Mouse (Mus musculus) lung, embryonic 16.5 days (tissue): ENCODE data around the gene Fanca. TPM values are rescaled to one million over a fixed set of nuclear protein-coding genes. Genes with fewer than 3 reads are reported as not detected.
"Not testable (repeated sequence)": the region's sequence is repeated elsewhere in the genome, so short reads cannot be mapped to it uniquely, and the experiment has no call there.

Source experiments
- ATAC-seq: fragments of 200-750 bp; cut with Nextera tagmentation; 2 replicates; pipeline ENCODE4 v1.8.0; 2017; ENCODE audit warnings: low read depth, mild to moderate bottlenecking, moderate library complexity
- H3K27ac ChIP-seq: fragments of 300-500 bp; sonication (generic); 2 replicates; pipeline ENCODE4 v1.5.1; 2014; ENCODE audit warnings: mild to moderate bottlenecking, control low read depth, low read length
- H3K27me3 ChIP-seq: fragments of 300-500 bp; sonication (generic); 2 replicates; pipeline ENCODE4 v1.6.1; 2014; ENCODE audit warnings: low read depth, low read length, mixed read lengths; ENCODE audit not compliant: control insufficient read depth, insufficient read depth
- H3K36me3 ChIP-seq: fragments of 300-500 bp; sonication (generic); 2 replicates; pipeline ENCODE4 v1.6.1; 2014; ENCODE audit warnings: low read length; ENCODE audit not compliant: control insufficient read depth, insufficient read depth
- H3K4me1 ChIP-seq: fragments of 300-500 bp; sonication (generic); replicated peaks from 2 replicates; pipeline ENCODE4 v1.6.1; 2014; ENCODE audit warnings: low read length, mixed read lengths; ENCODE audit not compliant: control insufficient read depth, insufficient read depth
- H3K4me2 ChIP-seq: fragments of 300-500 bp; sonication (generic); 2 replicates; pipeline ENCODE4 v1.6.1; 2014; ENCODE audit warnings: low read depth, low read length, control low read depth
- H3K4me3 ChIP-seq: fragments of 300-500 bp; sonication (generic); 2 replicates; pipeline ENCODE4 v1.5.1; 2014; ENCODE audit warnings: mild to moderate bottlenecking, low read length, control low read depth
- H3K9ac ChIP-seq: fragments of 300-500 bp; sonication (generic); 2 replicates; pipeline ENCODE4 v1.6.1; 2014; ENCODE audit warnings: low read length, control low read depth
- H3K9me3 ChIP-seq: fragments of 300-500 bp; sonication (generic); 2 replicates; pipeline ENCODE4 v1.6.1; 2016; ENCODE audit warnings: low read length; ENCODE audit not compliant: control insufficient read depth
- WGBS: fragments of 180-500 bp; shearing (Covaris S2); extraction: QIAGEN DNeasy Blood & Tissue Kit; methylation state at CpG from one replicate; pipeline ENCODE4 v1.1.7; 2014; 5-methylcytosine and 5-hydroxymethylcytosine counted together
- polyA plus RNA-seq: library from polyadenylated mRNA; unstranded; fragments of >200 nt; fragmentation: Nextera tagmentation; extraction: Ambion mirVana; gene quantifications from 2 replicates; pipeline ENCODE4 v1.2.1, GENCODE M21; 2015

Fanca gene
- polyA plus RNA-seq, 1 experiment from 2014 or later, result 29.4 TPM

- Histone ChIP-seq H3K27me3 (peaks cover 3% of the 10 kb centered on the region), H3K27ac (no peak overlapping the region), H3K4me2 (no peak overlapping the region), H3K36me3 (no peaks in the 10 kb centered on the region), H3K4me1 (peaks cover 8% of the 10 kb centered on the region), H3K9me3 (no peaks in the 10 kb centered on the region), H3K9ac (no peak overlapping the region), H3K4me3 (no peak overlapping the region)
- WGBS, result 69% methylated on average over 11 of the region's 11 CpGs
- no peak for ATAC-seq
These were observed 84.6 kb downstream of the Fanca start for GRCm38 (mm10) chr8:123233760-123234159.

GRCm38 (mm10) chr8:123233300-123233699 is 85.1 kb downstream of the Fanca start:
- ATAC-seq, result no peak
- H3K9me3 ChIP-seq, result no peaks in the 10 kb centered on the region
- H3K4me2 ChIP-seq, result no peak overlapping the region
- no peak overlapping the region for H3K4me3 ChIP-seq
- H3K27me3 ChIP-seq, result peaks cover 3% of the 10 kb centered on the region
- no peak overlapping the region for H3K9ac ChIP-seq
- H3K4me1 ChIP-seq, result peaks cover 8% of the 10 kb centered on the region
- H3K36me3 ChIP-seq, result no peaks in the 10 kb centered on the region
- WGBS, result 52% methylated on average over 12 of the region's 13 CpGs
- H3K27ac ChIP-seq, result no peak overlapping the region

- Histone ChIP-seq H3K4me3 (no peak overlapping the region), H3K9ac (no peak overlapping the region), H3K4me1 (peaks cover 8% of the 10 kb centered on the region), H3K27ac (no peak overlapping the region), H3K36me3 (no peaks in the 10 kb centered on the region), H3K27me3 (peaks cover 3% of the 10 kb centered on the region), H3K9me3 (no peaks in the 10 kb centered on the region), H3K4me2 (no peak overlapping the region)
- ATAC-seq, result no peak
- WGBS, result 29% methylated on average over 7 of the region's 7 CpGs
These were observed 85.8 kb downstream of the Fanca start for GRCm38 (mm10) chr8:123232553-123232952.

- peaks cover 3% of the 10 kb centered on the region for H3K27me3 ChIP-seq
- H3K4me1 ChIP-seq, result peaks cover 8% of the 10 kb centered on the region
- no peak overlapping the region for H3K27ac ChIP-seq
- WGBS, result 33% methylated on average over 5 of the region's 5 CpGs
- H3K9me3 ChIP-seq, result no peaks in the 10 kb centered on the region
- no peak overlapping the region for H3K4me2 ChIP-seq
- no peak for ATAC-seq
- peaks cover 3% of the 10 kb centered on the region; the same call in 1 of the 2 replicates for H3K36me3 ChIP-seq
- no peak overlapping the region for H3K9ac ChIP-seq
- H3K4me3 ChIP-seq, result no peak overlapping the region
These were observed 86.6 kb downstream of the Fanca start for GRCm38 (mm10) chr8:123231742-123232141.

- not testable (repeated sequence) for H3K36me3 ChIP-seq, H3K9me3 ChIP-seq, H3K4me1 ChIP-seq, H3K4me2 ChIP-seq, H3K27ac ChIP-seq, ATAC-seq, H3K4me3 ChIP-seq, H3K9ac ChIP-seq, H3K27me3 ChIP-seq
- 83% methylated on average over 10 of the region's 11 CpGs for WGBS
These were observed 88.0 kb downstream of the Fanca start for GRCm38 (mm10) chr8:123230326-123230725.

- H3K9ac ChIP-seq, result no peak overlapping the region
- no peak overlapping the region for H3K4me2 ChIP-seq
- H3K4me3 ChIP-seq, result no peak overlapping the region
- no peak overlapping the region for H3K27ac ChIP-seq
- WGBS, result 83% methylated on average over 1 of the region's 1 CpGs
- no peaks in the 10 kb centered on the region for H3K9me3 ChIP-seq
- H3K27me3 ChIP-seq, result no peaks in the 10 kb centered on the region
- H3K36me3 ChIP-seq, result peaks cover 3% of the 10 kb centered on the region; the same call in 1 of the 2 replicates
- no peak for ATAC-seq
- peaks cover 5% of the 10 kb centered on the region; the same call in 1 of the 2 replicates for H3K4me1 ChIP-seq
These were observed 90.0 kb downstream of the Fanca start for GRCm38 (mm10) chr8:123228416-123228815.

GRCm38 (mm10) chr8:123224278-123225266 is 93.8 kb downstream of the Fanca start, which contains the start of gene Cdk10:
TSS of gene Cdk10 (plus strand) at chr8:123224842.
- Histone ChIP-seq H3K4me1 (peaks cover 5% of the 10 kb centered on the region; the same call in 1 of the 2 replicates), H3K27me3 (no peaks in the 10 kb centered on the region), H3K9ac (peak within 1 kb of the TSS; percentile 96), H3K27ac (peak within 1 kb of the TSS; percentile 83), H3K36me3 (peaks cover 3% of the 10 kb centered on the region; the same call in 1 of the 2 replicates), H3K9me3 (no peaks in the 10 kb centered on the region), H3K4me3 (peak within 1 kb of the TSS; percentile 74), H3K4me2 (peak within 1 kb of the TSS; percentile 78)
- peak; percentile 92 for ATAC-seq
- 2% methylated on average over 59 of the region's 59 CpGs for WGBS

GRCm38 (mm10) chr8:123220917-123221316 is 97.5 kb downstream of the Fanca start:
- ATAC-seq, result no peak
- H3K9ac ChIP-seq, result no peak overlapping the region
- no peak overlapping the region for H3K4me3 ChIP-seq
- H3K27ac ChIP-seq, result no peak overlapping the region
- 52% methylated on average over 1 of the region's 1 CpGs for WGBS
- H3K27me3 ChIP-seq, result no peaks in the 10 kb centered on the region
- H3K4me2 ChIP-seq, result no peak overlapping the region
- H3K9me3 ChIP-seq, result no peaks in the 10 kb centered on the region
- H3K4me1 ChIP-seq, result peaks cover 5% of the 10 kb centered on the region; the same call in 1 of the 2 replicates
- no peaks in the 10 kb centered on the region for H3K36me3 ChIP-seq
